Mouse (Mus musculus): Measurements from ENCODE around the gene Aoc3.
"Not testable (repeated sequence)": the region's sequence is repeated elsewhere in the genome, so short reads cannot be mapped to it uniquely, and the experiment has no call there.

The Aoc3 gene

DNA sequence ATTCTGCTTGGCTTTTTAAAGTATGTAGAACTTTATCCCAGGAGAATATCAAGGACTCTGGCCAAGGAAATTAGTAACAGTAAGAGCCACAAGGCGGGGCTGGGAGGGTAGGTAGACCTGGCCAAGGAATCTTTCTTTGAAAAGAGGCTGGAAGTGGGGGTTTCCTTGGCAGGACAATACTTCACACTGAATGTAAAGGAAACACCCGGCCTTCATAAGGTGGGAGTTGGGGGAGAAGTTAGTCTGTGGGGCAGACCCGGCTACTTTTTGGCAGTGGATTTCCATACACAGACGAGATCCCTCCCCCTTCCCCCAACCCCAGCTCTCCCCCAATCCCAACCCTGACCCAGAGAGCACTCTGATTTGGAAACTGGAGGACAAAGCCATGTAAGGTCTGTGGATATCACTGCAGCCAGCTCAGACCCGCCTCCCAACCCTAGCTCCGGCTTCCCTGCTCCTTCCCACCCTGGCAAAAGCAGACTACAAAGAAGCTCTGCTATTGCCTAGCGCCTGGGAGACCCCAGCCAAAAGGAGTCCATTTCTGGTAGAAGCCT lies at the start of gene Aoc3:
Gene Aoc3, plus strand, starts transcription at position 235 of the 554 bp plus-strand sequence.
- DNase-seq (ENCODE audit: low read depth), result no peak

DNA sequence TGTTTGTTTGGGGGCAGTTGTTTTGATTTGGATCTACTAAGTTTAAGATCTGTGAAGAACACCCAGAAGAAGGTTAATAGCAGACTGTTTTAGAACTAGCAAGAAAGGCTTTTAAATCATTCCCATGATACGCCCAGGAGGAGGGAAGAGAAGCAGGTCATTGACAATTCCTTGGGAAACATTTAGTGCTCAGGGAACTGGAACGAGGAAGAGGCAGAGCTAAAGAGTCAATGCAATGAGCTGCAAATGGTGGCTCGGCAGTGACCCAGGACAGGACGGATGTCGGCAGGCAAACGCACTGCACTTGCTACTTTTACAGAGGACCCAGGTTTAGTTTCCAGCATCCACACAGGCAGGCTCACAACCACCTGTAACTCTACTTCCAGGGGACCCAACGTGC lies 49.6 kb upstream of the Aoc3 start:
- DNase-seq (ENCODE audit: low read depth), result no peak

GRCm38 (mm10) chr11:101282896-101283295 lies 47.5 kb upstream of the Aoc3 start:
- no peak for DNase-seq (ENCODE audit: low read depth)

DNA sequence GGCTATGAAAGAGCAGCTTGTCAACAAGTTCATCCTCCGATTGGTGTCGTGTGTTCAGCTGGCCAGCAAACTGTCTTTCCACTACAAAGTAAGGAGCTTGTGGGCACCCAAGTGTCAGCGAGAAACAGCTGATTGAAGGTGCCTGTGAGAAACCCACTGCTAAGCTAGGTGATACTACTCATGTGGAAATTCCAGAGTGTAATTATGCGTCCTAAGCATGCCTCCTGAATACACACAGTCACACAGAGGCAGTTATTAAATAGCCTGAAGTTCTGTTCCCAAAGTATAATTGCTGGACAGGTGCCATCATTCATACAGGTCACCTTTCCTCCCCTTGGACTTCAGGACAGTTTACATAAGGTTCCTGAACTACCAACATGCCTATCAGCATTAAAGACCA lies 46.6 kb upstream of the Aoc3 start:
- DNase-seq (ENCODE audit: low read depth), result no peak

DNA sequence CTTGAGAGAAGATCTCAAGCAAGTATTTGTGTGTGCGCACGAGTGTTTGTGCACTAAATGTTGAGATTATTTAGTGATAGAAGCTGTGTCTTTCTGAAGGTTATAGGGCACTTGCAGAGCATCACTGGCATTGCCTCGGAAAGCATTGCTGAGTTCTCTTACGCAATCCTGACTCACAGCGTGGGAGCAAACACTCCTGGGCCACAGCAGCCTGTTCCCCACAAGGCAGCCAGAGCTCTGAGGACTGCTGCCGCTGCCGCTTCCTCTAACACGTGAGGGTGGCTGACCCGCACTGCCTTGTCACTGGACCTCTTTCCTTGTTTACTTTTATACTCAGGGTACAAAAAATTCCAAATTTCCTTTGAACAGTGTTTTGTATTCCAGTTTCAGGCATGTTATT lies 43.1 kb upstream of the Aoc3 start:
- DNase-seq (ENCODE audit: low read depth), result no peak

- no peak for DNase-seq (ENCODE audit: low read depth)
Observed at GRCm38 (mm10) chr11:101291231-101291630, 39.2 kb upstream of the Aoc3 start.

DNA sequence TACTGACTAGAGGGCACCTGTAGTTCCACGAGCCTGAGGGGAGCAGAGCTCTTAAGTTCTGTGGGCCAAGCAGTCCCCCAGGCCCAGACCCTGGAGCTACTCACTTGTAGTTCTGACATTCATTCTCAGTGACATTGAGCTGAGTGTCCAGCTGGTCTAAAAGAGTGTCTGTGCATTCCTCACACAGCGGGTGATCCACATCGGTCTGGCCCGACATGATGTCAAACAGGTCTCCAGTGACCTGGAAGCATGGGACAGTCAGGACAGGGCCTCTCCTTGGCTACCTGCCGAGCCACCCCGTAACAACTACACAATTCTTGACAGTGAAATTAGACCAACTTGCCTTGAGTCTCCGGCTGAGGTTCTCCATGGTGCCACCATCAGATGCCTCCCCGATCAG lies 35.2 kb upstream of the Aoc3 start:
- DNase-seq (ENCODE audit: low read depth), result no peak

DNA sequence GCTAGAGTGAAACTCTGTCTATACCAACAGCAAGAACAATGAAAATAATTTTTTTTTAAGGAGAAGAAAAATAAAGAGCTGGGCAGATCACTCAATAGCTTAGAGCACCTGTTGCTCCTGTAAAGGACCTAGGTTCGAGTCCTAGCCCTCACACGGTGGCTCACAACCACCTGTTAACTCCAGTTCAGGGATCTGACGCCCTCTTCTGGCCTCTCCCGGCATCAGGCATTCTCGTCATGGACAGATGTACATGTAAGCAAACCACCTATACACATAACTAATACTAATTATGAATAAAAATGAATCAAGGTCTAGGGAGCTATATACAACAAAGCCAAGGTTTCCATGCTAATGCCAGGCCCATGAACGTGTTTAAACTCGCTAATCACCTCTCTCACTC lies 29.5 kb upstream of the Aoc3 start:
- no peak for DNase-seq (ENCODE audit: low read depth)

DNA sequence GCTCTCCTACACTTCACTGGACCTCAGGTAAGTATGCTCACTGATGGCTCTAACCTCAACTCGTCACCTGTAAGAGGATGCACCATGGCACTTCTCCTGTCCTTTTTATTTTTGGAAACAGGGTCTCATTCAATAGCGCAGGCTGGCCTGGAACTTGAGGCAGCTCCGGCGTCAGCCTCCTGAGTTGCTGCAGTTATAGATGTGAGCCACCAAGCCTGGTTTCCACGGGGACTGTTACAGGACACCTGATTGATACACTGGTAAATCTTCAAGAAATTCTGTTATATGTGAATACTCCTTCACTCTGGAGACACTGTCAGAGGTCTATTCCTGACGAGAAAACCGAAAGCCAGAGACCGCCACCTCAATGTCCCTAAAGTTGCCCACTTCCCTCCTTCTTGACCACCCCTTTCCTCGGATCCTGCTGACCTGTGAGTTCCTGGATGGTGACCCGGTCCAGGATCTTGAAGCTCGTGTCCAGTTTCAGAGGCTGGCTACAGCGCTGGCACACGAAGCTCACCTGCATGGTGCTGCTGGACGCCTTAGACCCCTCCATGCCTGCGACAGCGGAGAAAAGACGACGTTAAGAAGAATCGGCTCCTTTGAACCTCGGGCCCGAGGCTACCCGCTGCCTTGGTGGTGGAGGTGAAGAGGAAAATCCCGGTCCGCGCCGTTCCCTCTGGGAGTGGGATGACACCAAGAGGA lies 29.0 kb upstream of the Aoc3 start:
- no peak for DNase-seq (ENCODE audit: low read depth)

GRCm38 (mm10) chr11:101302004-101302798 lies 28.2 kb upstream of the Aoc3 start, which contains the start of gene Becn1:
Gene Becn1, minus strand, starts transcription at chr11:101302286.
- peak; percentile 97 for DNase-seq (ENCODE audit: low read depth)

DNA sequence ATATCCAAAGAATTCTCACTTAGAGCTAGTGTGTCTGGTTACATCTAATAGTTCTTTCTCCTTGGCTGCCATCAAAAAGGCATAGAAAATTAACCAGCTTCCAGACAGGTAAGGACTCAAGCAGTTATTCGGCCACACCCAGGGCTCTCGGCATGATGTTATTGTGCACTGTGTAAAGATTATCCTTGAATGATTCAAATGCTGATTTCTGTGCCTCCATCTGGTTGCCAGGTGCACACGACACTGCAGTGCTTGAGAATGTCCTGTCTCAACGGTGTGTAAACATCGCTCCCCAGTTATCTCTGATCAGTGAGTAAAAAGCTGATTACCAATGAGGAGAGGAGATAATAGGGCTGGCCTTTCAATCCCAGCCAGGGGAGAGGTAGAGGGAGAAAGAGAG lies 22.7 kb upstream of the Aoc3 start:
- no peak for DNase-seq (ENCODE audit: low read depth)

DNA sequence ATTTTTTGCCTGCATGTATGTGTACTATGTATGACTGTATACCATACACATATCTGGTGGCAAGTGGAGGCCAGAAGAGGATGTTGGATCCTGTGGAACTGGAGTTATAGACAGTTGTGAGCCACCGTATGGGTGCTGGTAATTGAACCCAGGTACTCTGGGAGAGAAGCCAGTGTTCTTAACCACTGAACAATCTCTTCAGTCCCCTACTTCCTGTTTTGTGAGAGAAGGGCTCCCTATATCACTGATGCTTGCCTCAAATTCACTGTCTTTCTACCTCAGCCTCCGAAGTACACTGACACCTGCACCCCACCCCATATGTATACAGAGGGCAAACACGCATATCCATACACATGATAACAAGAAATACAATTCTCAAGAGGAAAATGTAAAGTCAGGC lies 19.3 kb upstream of the Aoc3 start:
- no peak for DNase-seq (ENCODE audit: low read depth)

- DNase-seq (ENCODE audit: low read depth), result no peak
Observed at GRCm38 (mm10) chr11:101312150-101312549, 18.3 kb upstream of the Aoc3 start.

DNA sequence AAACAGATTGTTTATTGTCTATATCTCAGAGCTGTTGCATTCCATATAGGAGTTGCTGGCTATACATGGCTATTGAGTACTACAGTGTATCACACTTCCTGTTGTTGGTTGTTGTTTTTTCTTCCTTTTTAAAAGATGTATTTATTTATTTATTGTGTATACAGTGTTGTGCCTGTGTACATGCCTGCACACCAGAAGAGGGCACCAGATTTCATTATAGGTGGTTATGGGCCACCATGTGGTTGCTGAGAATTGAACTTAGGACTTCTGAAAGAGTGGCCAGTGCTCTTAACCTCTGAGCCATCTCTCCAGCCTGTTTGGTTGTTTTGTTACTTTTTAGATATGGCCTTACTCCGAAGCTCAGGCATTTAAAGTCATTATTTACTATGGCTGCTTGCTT lies 15.8 kb upstream of the Aoc3 start:
- no peak for DNase-seq (ENCODE audit: low read depth)

DNA sequence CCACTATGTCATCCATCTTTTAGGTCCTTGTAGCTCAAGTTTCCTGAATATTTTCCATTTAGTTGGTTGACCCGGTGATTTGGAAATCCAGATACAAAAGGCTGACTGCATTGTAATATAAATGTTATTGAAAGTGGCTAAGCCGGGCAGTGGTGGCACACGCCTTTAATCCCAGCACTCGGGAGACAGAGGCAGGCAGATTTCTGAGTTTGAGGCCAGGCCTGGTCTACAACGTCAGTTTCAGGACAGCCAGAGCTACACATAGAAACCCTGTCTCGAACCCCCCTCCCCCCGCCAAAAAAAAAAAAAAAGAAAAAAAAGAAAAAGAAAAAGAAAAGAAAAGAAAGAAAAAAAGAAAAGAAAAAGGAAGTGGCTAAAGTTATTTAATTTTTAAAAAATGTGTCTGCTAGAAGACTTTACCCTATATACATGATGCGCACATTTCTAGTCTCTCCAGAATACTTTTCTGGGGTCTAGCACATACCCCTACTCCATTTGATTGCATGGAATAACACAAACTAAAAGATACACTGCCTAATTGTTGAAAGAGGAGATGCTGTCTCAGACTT lies 15.2 kb upstream of the Aoc3 start:
- no peak for DNase-seq (ENCODE audit: low read depth)

DNA sequence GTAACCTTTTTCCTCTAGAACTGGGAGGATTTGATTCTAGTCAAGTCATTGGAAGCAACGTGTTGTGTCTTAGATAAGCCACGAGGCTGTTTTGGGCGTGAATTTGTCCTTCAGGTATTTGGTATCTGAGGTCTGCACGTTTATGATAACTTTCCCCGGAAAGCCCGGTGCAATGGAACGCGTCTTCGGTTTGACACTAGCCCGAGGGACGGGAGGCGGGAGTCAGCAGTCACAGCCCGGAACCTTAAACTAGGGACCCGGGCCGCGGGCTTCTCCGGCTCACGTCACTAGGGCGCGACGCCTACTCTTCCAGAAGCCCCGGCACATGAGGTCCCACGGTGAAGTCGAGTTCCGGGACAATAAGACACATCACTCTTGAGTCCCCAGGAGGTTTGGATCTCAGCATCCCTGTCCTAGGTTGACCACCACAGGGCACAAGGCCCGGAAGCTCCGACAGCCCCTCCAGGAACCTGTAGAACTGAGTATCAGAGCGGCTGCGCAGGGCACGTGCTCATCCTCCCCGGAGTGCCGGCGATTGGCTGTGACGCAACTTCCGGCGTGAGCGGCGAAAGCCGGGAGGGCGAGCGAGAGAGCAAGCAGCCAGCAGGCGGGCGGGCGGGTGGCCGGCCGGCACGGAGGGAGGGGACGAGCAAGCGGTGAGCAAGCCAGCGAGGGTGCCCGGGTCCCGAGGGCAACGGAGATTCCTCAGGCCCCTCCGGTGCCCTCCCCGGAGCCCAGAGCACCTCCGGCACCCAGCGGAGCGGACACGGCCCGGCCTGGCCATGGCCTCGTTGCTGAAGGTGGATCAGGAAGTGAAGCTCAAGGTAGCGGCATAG lies 14.5 kb upstream of the Aoc3 start, which contains the start of gene Psme3:
Gene Psme3, plus strand, starts transcription at position 549 of the 836 bp plus-strand sequence.
- DNase-seq (ENCODE audit: low read depth), result peak; percentile 94

DNA sequence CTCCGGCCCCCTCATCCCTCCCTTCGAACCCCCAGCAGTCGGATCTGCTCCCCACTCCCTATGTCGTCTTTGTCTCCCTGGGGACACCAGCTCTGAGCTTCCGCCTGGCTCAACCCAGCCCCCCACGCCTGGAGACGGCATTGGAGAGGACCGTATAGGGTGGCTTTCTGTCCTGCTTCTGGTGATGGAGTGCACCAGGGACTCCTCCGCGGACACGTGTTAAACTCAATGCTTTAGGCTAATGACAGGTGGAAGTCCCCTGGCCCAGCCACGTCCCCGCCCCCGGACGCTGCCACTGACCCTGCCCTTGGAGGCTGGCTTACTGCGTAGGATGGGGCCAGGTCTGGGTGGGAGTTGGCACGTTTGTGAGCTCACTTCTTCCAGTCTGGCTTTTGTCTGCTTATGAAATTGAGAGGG lies 13.9 kb upstream of the Aoc3 start:
- DNase-seq (ENCODE audit: low read depth), result peak; percentile 39

GRCm38 (mm10) chr11:101323609-101324008 lies 6.8 kb upstream of the Aoc3 start:
- DNase-seq (ENCODE audit: low read depth), result peak; percentile 40

- DNase-seq (ENCODE audit: low read depth), result no peak
Observed at GRCm38 (mm10) chr11:101324763-101325162, 5.6 kb upstream of the Aoc3 start, which contains the start of gene Aoc2. Gene Aoc2, plus strand, starts transcription at chr11:101325063.

GRCm38 (mm10) chr11:101325201-101325600 lies 5.2 kb upstream of the Aoc3 start:
- DNase-seq (ENCODE audit: low read depth), result not testable (repeated sequence)

- no peak for DNase-seq (ENCODE audit: low read depth)
Observed at GRCm38 (mm10) chr11:101326147-101326546, 4.3 kb upstream of the Aoc3 start.

DNA sequence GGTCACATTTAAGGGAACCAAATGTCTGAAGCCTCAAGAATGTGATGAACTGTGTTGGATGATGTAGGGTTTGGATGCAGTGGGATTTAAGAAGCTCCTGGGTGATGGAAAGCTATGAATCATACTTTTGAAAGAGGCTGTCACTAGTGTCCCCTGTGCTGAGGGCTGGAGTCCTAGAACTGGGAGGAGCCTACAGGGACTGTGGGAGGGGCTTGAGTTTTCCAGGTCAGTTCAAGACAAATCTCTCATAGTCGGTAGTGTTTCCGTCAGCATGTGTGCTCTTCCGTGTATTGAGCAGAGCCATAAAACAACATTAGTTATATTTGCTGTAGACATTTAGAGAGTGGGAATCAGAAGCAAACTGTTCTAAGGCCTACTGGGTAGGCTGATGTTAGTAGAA lies 3.1 kb upstream of the Aoc3 start:
- DNase-seq (ENCODE audit: low read depth), result no peak
